Mouse (Mus musculus) stomach, postnatal 0 days (tissue): Measurements from ENCODE around the gene Fgfr2. TPM values are rescaled to one million over a fixed set of nuclear protein-coding genes. Genes with fewer than 3 reads are reported as not detected.
A peak's percentile ranks its signal among the peaks of the same experiment; 100 is the strongest.

ENCODE experiments used
- ATAC-seq: fragments of 200-750 bp; cut with Nextera tagmentation; 2 replicates; pipeline ENCODE4 v1.8.0; 2017; ENCODE audit not compliant: low FRiP score, low TSS enrichment
- DNase-seq: peaks from one replicate; pipeline ENCODE4 v3.0.0-alpha.2; 2016; ENCODE audit warnings: low spot score
- H3K27ac ChIP-seq: fragments of 300-500 bp; sonication (generic); replicated peaks from 2 replicates; pipeline ENCODE4 v1.5.1; 2014; ENCODE audit warnings: mild to moderate bottlenecking, control low read depth
- H3K27me3 ChIP-seq: fragments of 300-500 bp; sonication (generic); 2 replicates; pipeline ENCODE4 v1.6.1; 2014; ENCODE audit warnings: low read length; ENCODE audit not compliant: control insufficient read depth, insufficient read depth
- H3K36me3 ChIP-seq: fragments of 300-500 bp; sonication (generic); 2 replicates; pipeline ENCODE4 v1.6.1; 2014; ENCODE audit warnings: low read length, mixed read lengths; ENCODE audit not compliant: control insufficient read depth, insufficient read depth
- H3K4me1 ChIP-seq: fragments of 300-500 bp; sonication (generic); replicated peaks from 2 replicates; pipeline ENCODE4 v1.6.1; 2014; ENCODE audit warnings: antibody characterized with exemption; ENCODE audit not compliant: control insufficient read depth, insufficient read depth
- H3K4me2 ChIP-seq: fragments of 300-500 bp; sonication (generic); replicated peaks from 2 replicates; pipeline ENCODE4 v1.6.1; 2014; ENCODE audit warnings: low read depth, mild to moderate bottlenecking, control low read depth, moderate library complexity
- H3K4me3 ChIP-seq: fragments of 300-500 bp; sonication (generic); 2 replicates; pipeline ENCODE4 v1.5.1; 2014; ENCODE audit warnings: low read depth, low read length, control low read depth
- H3K9ac ChIP-seq: fragments of 300-500 bp; sonication (generic); 2 replicates; pipeline ENCODE4 v1.6.1; 2014; ENCODE audit warnings: mild to moderate bottlenecking, low read length, control low read depth, mixed read lengths
- H3K9me3 ChIP-seq: fragments of 300-500 bp; sonication (generic); 2 replicates; pipeline ENCODE4 v1.6.1; 2016; ENCODE audit warnings: low read length; ENCODE audit not compliant: control insufficient read depth
- CTCF ChIP-seq: IDR thresholded peaks from 2 replicates; pipeline ENCODE4 v1.5.1; 2016; ENCODE audit warnings: antibody characterized with exemption, low read depth, mild to moderate bottlenecking, moderate library complexity
- EP300 ChIP-seq: optimal IDR thresholded peaks from 2 replicates; pipeline ENCODE3; 2016; ENCODE audit warnings: antibody characterized with exemption
- WGBS: fragments of 180-500 bp; shearing (Covaris S2); extraction: QIAGEN DNeasy Blood & Tissue Kit; methylation state at CpG from one replicate; pipeline ENCODE4 v1.1.7; 2014; 5-methylcytosine and 5-hydroxymethylcytosine counted together
- polyA plus RNA-seq: library from polyadenylated mRNA; unstranded; fragments of >200 nt; fragmentation: Nextera tagmentation; extraction: Ambion mirVana; gene quantifications from 2 replicates; pipeline ENCODE4 v1.2.1, GENCODE M21; 2015

Gene Fgfr2
- polyA plus RNA-seq, 1 experiment from 2014 or later: 60.8 TPM

DNA sequence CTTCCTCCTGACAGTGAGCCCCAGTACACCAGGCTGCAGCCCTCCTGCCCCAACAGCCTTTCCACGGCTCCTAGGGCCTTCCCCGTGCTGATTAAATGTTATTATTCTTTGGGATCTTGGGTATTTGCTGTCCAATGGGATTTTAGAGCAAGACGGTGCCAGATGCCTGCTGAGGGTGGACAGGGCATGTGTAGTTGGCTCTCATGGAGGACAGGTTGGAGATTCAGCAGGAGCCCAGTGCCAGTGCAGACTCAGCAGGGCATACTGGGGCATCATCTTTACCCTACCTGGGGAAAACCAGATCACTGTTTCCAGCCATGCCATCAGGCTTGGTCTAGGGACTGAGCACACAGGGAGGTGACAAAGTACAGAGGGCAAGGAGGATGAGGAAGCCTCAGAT, 892.2 kb downstream of the Fgfr2 start:
- peaks cover 9% of the 10 kb centered on the region; the same call in 1 of the 2 replicates for H3K4me1 ChIP-seq
- no peaks in the 10 kb centered on the region for H3K9me3 ChIP-seq
- no peak for ATAC-seq
- TF ChIP-seq CTCF (no peak), EP300 (no peak)
- peak overlapping the region; percentile 53 for H3K27ac ChIP-seq
- no peaks in the 10 kb centered on the region for H3K36me3 ChIP-seq
- no peak overlapping the region for H3K4me2 ChIP-seq
- no peak overlapping the region for H3K4me3 ChIP-seq
- WGBS: 80% methylated on average over 3 of the region's 3 CpGs
- H3K9ac ChIP-seq: no peak overlapping the region
- no peak for DNase-seq
- no peaks in the 10 kb centered on the region for H3K27me3 ChIP-seq

DNA sequence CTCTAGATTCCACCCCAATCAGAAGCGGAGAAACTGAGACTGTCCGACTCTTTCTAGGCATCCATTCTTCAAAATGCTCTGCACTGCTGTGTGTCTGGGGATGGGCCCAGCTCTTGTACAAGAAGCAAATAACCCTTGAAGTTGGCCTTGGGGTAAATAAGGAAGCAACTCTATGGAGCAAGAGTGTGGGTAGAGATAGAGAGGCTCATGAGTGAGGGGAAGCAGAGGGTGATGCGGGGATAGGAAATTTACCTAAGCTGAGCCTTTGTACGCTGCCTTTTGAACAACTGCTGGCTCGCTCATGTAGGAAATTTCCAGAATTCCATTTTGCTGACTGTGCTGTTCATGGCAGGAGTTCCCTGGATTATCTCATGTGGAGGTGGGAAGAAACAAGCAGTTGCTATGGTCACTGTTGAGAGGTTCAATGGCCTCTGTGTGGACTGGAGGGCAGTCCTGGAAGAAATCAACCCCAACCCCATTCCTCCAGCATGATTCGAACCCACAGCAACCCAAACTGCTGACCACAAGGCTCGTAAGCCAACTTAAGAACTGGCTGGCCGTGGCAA, 896.0 kb downstream of the Fgfr2 start:
- Histone ChIP-seq H3K4me3 (no peak overlapping the region), H3K9me3 (no peaks in the 10 kb centered on the region), H3K27ac (no peak overlapping the region), H3K36me3 (no peaks in the 10 kb centered on the region), H3K9ac (no peak overlapping the region), H3K4me1 (peaks cover 7% of the 10 kb centered on the region; the same call in 1 of the 2 replicates), H3K4me2 (no peak overlapping the region), H3K27me3 (no peaks in the 10 kb centered on the region)
- TF ChIP-seq CTCF (no peak), EP300 (no peak)
- ATAC-seq: no peak; the same call in 1 of the 2 replicates
- 69% methylated on average over 8 of the region's 8 CpGs for WGBS
- no peak for DNase-seq

DNA sequence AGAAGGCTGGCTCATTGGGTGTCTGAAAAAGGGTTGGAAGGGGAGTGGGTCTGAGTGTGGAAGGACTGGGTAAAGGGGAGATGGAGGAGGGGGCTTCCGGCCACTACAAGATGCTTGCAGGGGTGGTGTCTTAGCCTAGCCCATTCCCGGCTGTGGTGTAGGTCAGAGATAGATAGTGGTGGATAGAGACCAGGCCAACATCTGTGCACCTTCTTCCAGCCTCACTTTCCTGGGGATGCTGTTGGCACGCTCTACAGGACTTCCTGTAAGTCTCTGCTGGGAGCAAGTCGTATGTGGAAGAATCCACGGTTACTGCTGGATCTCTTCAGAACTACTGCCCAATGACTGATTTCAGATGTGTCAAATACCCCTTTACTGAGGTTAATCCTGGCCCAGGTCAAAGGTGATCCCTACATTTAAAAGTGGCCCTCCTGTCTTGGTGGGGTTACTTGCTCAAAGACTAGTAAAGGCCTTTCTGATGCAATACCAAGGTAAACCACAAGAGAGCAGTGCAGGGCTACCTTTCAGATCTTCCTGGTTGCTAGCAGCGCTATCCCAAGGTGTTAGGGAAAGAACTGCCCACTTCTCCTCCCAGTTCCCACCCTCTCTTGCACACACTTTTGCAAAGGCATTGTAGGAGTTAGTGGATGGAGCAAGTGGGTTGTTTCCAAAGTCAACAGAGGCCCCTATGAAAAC, 896.6 kb downstream of the Fgfr2 start:
- no peak overlapping the region for H3K9ac ChIP-seq
- peak; percentile 49 for ATAC-seq
- H3K4me3 ChIP-seq: no peak overlapping the region
- no peaks in the 10 kb centered on the region for H3K9me3 ChIP-seq
- no peak overlapping the region for H3K4me2 ChIP-seq
- H3K36me3 ChIP-seq: no peaks in the 10 kb centered on the region
- TF ChIP-seq EP300: no peak
- TF ChIP-seq CTCF: peak; percentile 97
- H3K27me3 ChIP-seq: no peaks in the 10 kb centered on the region
- WGBS: 62% methylated on average over 6 of the region's 6 CpGs
- H3K4me1 ChIP-seq: peaks cover 7% of the 10 kb centered on the region; the same call in 1 of the 2 replicates
- H3K27ac ChIP-seq: no peak overlapping the region
- DNase-seq: peak; percentile 83

DNA sequence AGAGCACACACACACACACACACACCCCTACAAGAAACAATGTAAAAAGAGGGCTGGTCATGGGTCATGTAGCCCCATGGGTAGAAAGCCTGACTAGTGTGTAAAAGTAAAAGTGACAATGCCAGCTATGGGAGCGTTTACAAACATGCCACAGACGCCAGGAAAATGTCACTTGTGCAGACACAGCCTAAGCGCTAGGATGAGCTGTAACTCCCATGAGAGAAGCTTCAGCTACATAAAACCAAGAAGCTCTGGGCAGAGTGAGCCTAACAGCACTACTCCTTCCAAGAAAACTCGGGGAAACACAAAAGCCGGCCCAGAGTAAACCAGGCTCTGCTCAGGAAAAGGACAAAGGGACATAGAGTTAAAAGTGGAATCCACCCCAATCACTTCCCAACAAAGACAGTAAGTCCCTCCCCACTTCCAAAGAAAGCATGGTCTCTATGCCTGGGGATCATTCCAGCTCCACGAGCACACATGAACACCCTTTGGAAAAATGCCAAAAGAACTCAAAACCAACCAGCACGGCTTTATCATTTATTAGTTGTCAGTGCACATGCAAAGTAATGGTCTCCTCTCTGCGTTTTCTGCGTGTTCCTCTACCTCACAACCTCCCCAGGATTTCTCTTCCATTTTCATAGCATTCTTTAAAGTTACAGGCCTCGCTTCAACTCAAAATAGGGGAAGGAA, 899.6 kb downstream of the Fgfr2 start:
- H3K4me1 ChIP-seq: peaks cover 5% of the 10 kb centered on the region; the same call in 1 of the 2 replicates
- 0 out of 2 replicates have a peak overlapping the region, but pooled peaks have one; percentile 1 for H3K27ac ChIP-seq
- 31% methylated on average over 10 of the region's 10 CpGs for WGBS
- no peak overlapping the region for H3K4me2 ChIP-seq
- ATAC-seq: no peak
- no peak overlapping the region for H3K9ac ChIP-seq
- no peaks in the 10 kb centered on the region for H3K9me3 ChIP-seq
- no peak for DNase-seq
- no peak overlapping the region for H3K4me3 ChIP-seq
- TF ChIP-seq EP300 (no peak), CTCF (no peak)
- no peaks in the 10 kb centered on the region for H3K27me3 ChIP-seq
- H3K36me3 ChIP-seq: no peaks in the 10 kb centered on the region

DNA sequence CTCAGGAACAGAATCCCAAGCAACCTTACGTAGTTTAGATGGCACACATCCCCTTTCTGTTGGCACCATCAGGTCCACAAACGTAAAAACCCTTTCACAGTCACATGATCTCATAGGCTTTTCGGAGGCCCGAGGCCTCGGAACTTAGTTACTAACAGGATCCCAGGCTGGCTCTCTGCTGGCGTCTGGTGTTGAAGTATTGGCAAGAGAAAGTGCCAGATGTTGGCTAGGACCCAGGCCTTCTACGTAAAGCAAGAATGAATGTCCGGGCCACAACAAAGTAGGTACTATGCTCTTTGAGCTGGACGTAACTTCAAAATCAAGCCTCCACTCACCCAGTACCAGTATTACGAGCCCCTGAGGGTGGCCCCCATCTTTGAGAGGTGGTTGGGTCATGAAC, 909.1 kb downstream of the Fgfr2 start:
- WGBS: 64% methylated on average over 10 of the region's 10 CpGs
- Histone ChIP-seq H3K4me1 (no peaks in the 10 kb centered on the region), H3K36me3 (no peaks in the 10 kb centered on the region), H3K27ac (no peak overlapping the region), H3K9me3 (no peaks in the 10 kb centered on the region), H3K9ac (no peak overlapping the region), H3K4me3 (no peak overlapping the region), H3K27me3 (no peaks in the 10 kb centered on the region), H3K4me2 (no peak overlapping the region)
- no peak for TF ChIP-seq CTCF
- TF ChIP-seq EP300: no peak
- DNase-seq: no peak
- ATAC-seq: no peak

DNA sequence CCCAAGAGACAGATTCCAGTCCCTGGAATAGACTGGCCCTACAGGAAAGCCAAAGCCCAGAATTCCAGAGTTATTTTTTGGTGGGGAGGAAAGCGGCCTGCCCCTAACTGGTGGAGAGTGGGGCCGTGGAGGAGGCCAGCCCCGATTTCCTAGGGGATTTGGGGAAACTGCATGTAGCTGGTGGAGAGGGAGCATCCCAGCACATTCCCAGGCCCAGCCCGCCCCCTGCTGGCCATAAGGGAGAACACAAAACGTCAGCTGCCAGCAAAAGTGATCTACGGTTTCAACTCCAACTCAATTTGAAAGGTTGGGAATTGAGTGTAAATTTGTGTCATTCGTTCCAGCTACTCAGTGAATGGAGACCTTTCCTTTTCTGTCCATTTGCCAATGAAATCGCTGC, 909.7 kb downstream of the Fgfr2 start:
- TF ChIP-seq CTCF: peak; percentile 95
- no peak for TF ChIP-seq EP300
- Histone ChIP-seq H3K9ac (no peak overlapping the region), H3K4me2 (no peak overlapping the region), H3K9me3 (no peaks in the 10 kb centered on the region), H3K27ac (peak overlapping the region; percentile 24; the same call in 1 of the 2 replicates), H3K27me3 (no peaks in the 10 kb centered on the region), H3K4me1 (no peaks in the 10 kb centered on the region), H3K36me3 (no peaks in the 10 kb centered on the region), H3K4me3 (no peak overlapping the region)
- WGBS: 6% methylated on average over 8 of the region's 8 CpGs
- ATAC-seq (peak; percentile 64; the same call in 1 of the 2 replicates), DNase-seq (peak; percentile 72)
